8 mouse cellular contexts compared by ENCODE assay signal in genomic region chr11:62554163-62554855, GRCm38 (mm10). TPM values are rescaled to one million over a fixed set of nuclear protein-coding genes. Genes with fewer than 3 reads are reported as not detected.
DNase-seq lines count a peak whose midpoint lies in the region; ATAC-seq and TF ChIP-seq lines count a peak whose summit lies in the region.

No protein-coding gene starts in this region.

- no peak for TF ChIP-seq CTCF in gastrocnemius, adult 2 months (IDR thresholded peaks at IDR 0.05)

- peak overlapping the region; percentile 80 for H3K4me2 ChIP-seq in forebrain, embryonic 11.5 days (ENCODE audit: low read depth, low read length, severe bottlenecking)
- H3K4me2 ChIP-seq in liver, embryonic 12.5 days: peak overlapping the region; percentile 76

- intact Hi-C loops in gastrocnemius, adult 2 months (cut with DNase I): no loop called here

- no peak for ATAC-seq in forebrain, embryonic 11.5 days (replicated peaks; ENCODE audit: low FRiP score)
- ATAC-seq in liver, embryonic 12.5 days: no peak

- H3K9me3 ChIP-seq in forebrain, embryonic 11.5 days (ENCODE audit: control insufficient read depth, low read length): no peaks in the 10 kb centered on the region
- H3K9me3 ChIP-seq in liver, embryonic 12.5 days (replicated peaks): no peaks in the 10 kb centered on the region

- H3K4me1 ChIP-seq in forebrain, embryonic 11.5 days (replicated peaks; ENCODE audit: control insufficient read depth, insufficient read depth, low read length): peaks cover 11% of the 10 kb centered on the region; the same call in 1 of the 2 replicates
- H3K4me1 ChIP-seq in liver, embryonic 12.5 days: peaks cover 40% of the 10 kb centered on the region

- no peak for DNase-seq in gastrocnemius, adult 2 months
- no peak for DNase-seq in gastrocnemius, postnatal 25 days
- peak; percentile 29 for DNase-seq in 3T3-L1 (ENCODE audit: low read depth, low spot score)
- DNase-seq in forebrain, embryonic 11.5 days (ENCODE audit: low spot score): no peak
- DNase-seq in Muller cell, postnatal 12 days (ENCODE audit: inconsistent ontology term): no peak
- no peak for DNase-seq in frontal cortex, adult 2 months (ENCODE audit: extremely low spot score in 1 of 2, low spot score in 1 of 2)
- no peak for DNase-seq in kidney, adult 18-20 months

- H3K27ac ChIP-seq in gastrocnemius, adult 2 months: peak overlapping the region; percentile 72; the same call in 1 of the 2 replicates
- H3K27ac ChIP-seq in forebrain, embryonic 11.5 days (ENCODE audit: low read depth, low read length): no peak overlapping the region
- no peak overlapping the region for H3K27ac ChIP-seq in liver, embryonic 12.5 days

- H3K9ac ChIP-seq in forebrain, embryonic 11.5 days (ENCODE audit: low read length): peak overlapping the region; percentile 8; the same call in 1 of the 2 replicates
- peak overlapping the region; percentile 61; the same call in 1 of the 2 replicates for H3K9ac ChIP-seq in liver, embryonic 12.5 days

- H3K4me3 ChIP-seq in gastrocnemius, adult 2 months: peak overlapping the region; percentile 77
- peak overlapping the region; percentile 50 for H3K4me3 ChIP-seq in forebrain, embryonic 11.5 days (ENCODE audit: low read depth, low read length)
- peak overlapping the region; percentile 63 for H3K4me3 ChIP-seq in liver, embryonic 12.5 days

- 79% methylated on average over 5 of the region's 5 CpGs for WGBS in forebrain, embryonic 11.5 days
- 74% methylated on average over 5 of the region's 5 CpGs for WGBS in liver, embryonic 12.5 days (ENCODE audit: insufficient replicate concordance)

- H3K36me3 ChIP-seq in forebrain, embryonic 11.5 days (ENCODE audit: control insufficient read depth, insufficient read depth, low read length): peaks cover 8% of the 10 kb centered on the region; the same call in 1 of the 2 replicates
- H3K36me3 ChIP-seq in liver, embryonic 12.5 days: peaks cover 35% of the 10 kb centered on the region

- no peaks in the 10 kb centered on the region for H3K27me3 ChIP-seq in forebrain, embryonic 11.5 days (ENCODE audit: control insufficient read depth, insufficient read depth, low read length)
- no peaks in the 10 kb centered on the region for H3K27me3 ChIP-seq in liver, embryonic 12.5 days (replicated peaks)

RNA-seq across cellular contexts. Expression of gene Ubb, which starts 3.3 kb away (rescaled TPM):
- 100 to 1,000 TPM; 776 to 989 TPM for total RNA-seq in gastrocnemius, adult 2 months (2021)
- 100 to 1,000 TPM; 692 to 747 TPM for total RNA-seq in gastrocnemius, postnatal 25 days (2021)
- polyA plus RNA-seq in forebrain, embryonic 11.5 days (2014; fragmentation: Nextera tagmentation; extraction: Ambion mirVana): 3,283 and 3,484 TPM in 2 replicates
- 1,472 and 1,525 TPM in 2 replicates for polyA plus RNA-seq in liver, embryonic 12.5 days (2016; fragmentation: Nextera tagmentation; extraction: Ambion mirVana)
- polyA plus RNA-seq in frontal cortex, adult 2 months (2012; rRNA removed): 3,321 and 3,429 TPM in 2 replicates

RNA-seq across cellular contexts. Expression of gene Cenpv, which starts 15.2 kb away (rescaled TPM):
- total RNA-seq in gastrocnemius, adult 2 months (2021): 10 to 100 TPM; 19.2 to 24.3 TPM
- total RNA-seq in gastrocnemius, postnatal 25 days (2021): 10 to 100 TPM; 18.9 to 24.0 TPM
- polyA plus RNA-seq in forebrain, embryonic 11.5 days (2014; fragmentation: Nextera tagmentation; extraction: Ambion mirVana): 61.5 and 79.6 TPM in 2 replicates
- 30.6 and 32.3 TPM in 2 replicates for polyA plus RNA-seq in liver, embryonic 12.5 days (2016; fragmentation: Nextera tagmentation; extraction: Ambion mirVana)
- polyA plus RNA-seq in frontal cortex, adult 2 months (2012; rRNA removed): 61.0 and 66.1 TPM in 2 replicates

RNA-seq across cellular contexts. Expression of gene Trpv2, which starts 20.0 kb away (rescaled TPM):
- total RNA-seq in gastrocnemius, adult 2 months (2021): 1 to 10 TPM in 1 of 2 experiments, under 1 TPM in 1; 0.89 to 1.1 TPM
- 1 to 10 TPM in 1 of 2 experiments, under 1 TPM in 1; 0.97 to 1.5 TPM for total RNA-seq in gastrocnemius, postnatal 25 days (2021)
- polyA plus RNA-seq in forebrain, embryonic 11.5 days (2014; fragmentation: Nextera tagmentation; extraction: Ambion mirVana): 3.0 and 3.1 TPM in 2 replicates
- polyA plus RNA-seq in liver, embryonic 12.5 days (2016; fragmentation: Nextera tagmentation; extraction: Ambion mirVana): 8.0 and 9.0 TPM in 2 replicates
- polyA plus RNA-seq in frontal cortex, adult 2 months (2012; rRNA removed): 16.8 TPM in 2 replicates
